24 mouse cellular contexts compared by ENCODE assay signal in genomic region chr9:73101536-73101935, GRCm38 (mm10). TPM values are rescaled to one million over a fixed set of nuclear protein-coding genes. Genes with fewer than 3 reads are reported as not detected.
DNase-seq lines count a peak whose midpoint lies in the region; ATAC-seq and TF ChIP-seq lines count a peak whose summit lies in the region.
"Had no signal": no experiment of that assay in that cellular context is flagged by ENCODE, and none has a peak within 500 bp of the region (broad histone marks: within the 10 kb centered on the region; RNA-seq: fewer than 3 reads in every experiment).

Gene Khdc3 (plus strand): TSS chr9:73101836.

- no peak for TF ChIP-seq CTCF in E14TG2a.4 (conservative IDR thresholded peaks at IDR 0.05; ENCODE audit: low read length)
- no peak for TF ChIP-seq CTCF in ES-Bruce4 (IDR thresholded peaks at IDR 0.05; ENCODE audit: low read depth, low read length)
- no peak for TF ChIP-seq CTCF in hindbrain, postnatal 0 days (IDR thresholded peaks at IDR 0.05; ENCODE audit: low read depth)

- ATAC-seq in neutrophil, adult 5-6 weeks (ENCODE audit: extremely low read depth, insufficient number of reproducible peaks, low FRiP score, poor library complexity, severe bottlenecking) = no peak
- ATAC-seq in CD4-positive, CD25-positive, alpha-beta regulatory T cell, adult 4 months = no peak
- no peak for ATAC-seq in hindbrain, postnatal 0 days
- ATAC-seq: activated CD4-positive, CD25-positive, alpha-beta regulatory T cell, adult 4 months; forebrain, embryonic 13.5 days; forebrain, embryonic 15.5 days; forebrain, postnatal 0 days; Patski had no signal

- H3K9ac ChIP-seq in ES-Bruce4 (ENCODE audit: low read depth, poor library complexity, severe bottlenecking) = no peak within 1 kb of the TSS
- no peak within 1 kb of the TSS for H3K9ac ChIP-seq in hindbrain, postnatal 0 days (replicated peaks; ENCODE audit: low read length)
- H3K9ac ChIP-seq: forebrain, postnatal 0 days had no signal

- H3K4me3 ChIP-seq in E14TG2a.4 (replicated peaks; ENCODE audit: low read length) = peak within 1 kb of the TSS; percentile 81
- H3K4me3 ChIP-seq in ES-Bruce4 (ENCODE audit: low read depth, low read length) = peak within 1 kb of the TSS; percentile 63
- no peak within 1 kb of the TSS for H3K4me3 ChIP-seq in hindbrain, postnatal 0 days (ENCODE audit: low read length)

- H3K4me2 ChIP-seq in hindbrain, postnatal 0 days (ENCODE audit: low read depth, low read length) = no peak within 1 kb of the TSS

- WGBS in hindbrain, postnatal 0 days = 89% methylated on average over 5 of the region's 5 CpGs

- no peak for TF ChIP-seq POLR2A in ES-Bruce4 (IDR thresholded peaks at IDR 0.05; ENCODE audit: insufficient read depth, low read length)

- no peak for TF ChIP-seq EP300 in ES-Bruce4 (IDR thresholded peaks at IDR 0.05; ENCODE audit: insufficient read depth, low read depth, low read length)

- peaks cover 85% of the 10 kb centered on the region for H3K4me1 ChIP-seq in E14TG2a.4 (replicated peaks; ENCODE audit: low read depth, low read length)
- peaks cover 5% of the 10 kb centered on the region for H3K4me1 ChIP-seq in ES-Bruce4 (ENCODE audit: control insufficient read depth, insufficient read depth, low read length)
- H3K4me1 ChIP-seq in hindbrain, postnatal 0 days (ENCODE audit: insufficient read depth, low read length) = no peaks in the 10 kb centered on the region

- H3K9me3 ChIP-seq in E14TG2a.4 (ENCODE audit: low read length) (no peaks in the 10 kb centered on the region), ES-Bruce4 (replicated peaks; ENCODE audit: control insufficient read depth, insufficient read depth, low read length, poor library complexity, severe bottlenecking) (no peaks in the 10 kb centered on the region)
- H3K9me3 ChIP-seq in hindbrain, postnatal 0 days (ENCODE audit: low read length) = no peaks in the 10 kb centered on the region
- H3K9me3 ChIP-seq: embryonic facial prominence, embryonic 10.5 days; embryonic facial prominence, embryonic 12.5 days; forebrain, embryonic 13.5 days; forebrain, embryonic 15.5 days had no signal

- DNase-seq in hindbrain, postnatal 0 days (ENCODE audit: low spot score) = no peak
- DNase-seq: adrenal gland, adult 8-10 months; adrenal gland, postnatal 14 days; adrenal gland, postnatal 36 days; cerebellum, adult 11-12 months; cerebellum, adult 2 months; cerebellum, adult 9-10 months; cerebellum, postnatal 10 days; cerebellum, postnatal 25 days; forebrain, postnatal 0 days had no signal

- H3K36me3 ChIP-seq in E14TG2a.4 (ENCODE audit: insufficient read depth, low read length) (peaks cover 15% of the 10 kb centered on the region), ES-Bruce4 (ENCODE audit: control insufficient read depth, insufficient read depth, low read length, poor library complexity, severe bottlenecking) (no peaks in the 10 kb centered on the region)
- no peaks in the 10 kb centered on the region for H3K36me3 ChIP-seq in hindbrain, postnatal 0 days (ENCODE audit: insufficient read depth, low read length)
- H3K36me3 ChIP-seq: embryonic facial prominence, embryonic 10.5 days; embryonic facial prominence, embryonic 12.5 days; forebrain, embryonic 15.5 days had no signal

- H3K27me3 ChIP-seq in E14TG2a.4 (ENCODE audit: insufficient read depth, low read length) (peaks cover 28% of the 10 kb centered on the region), ES-Bruce4 (ENCODE audit: control insufficient read depth, insufficient read depth, low read length, poor library complexity, severe bottlenecking) (peaks cover 4% of the 10 kb centered on the region; the same call in 1 of the 2 replicates)
- no peaks in the 10 kb centered on the region; the same call in 1 of the 2 replicates for H3K27me3 ChIP-seq in hindbrain, postnatal 0 days (ENCODE audit: insufficient read depth, low read length)
- H3K27me3 ChIP-seq: CH12.LX had no signal

- no peak within 1 kb of the TSS for H3K27ac ChIP-seq in ES-Bruce4 (ENCODE audit: insufficient read depth, low read length)
- no peak within 1 kb of the TSS for H3K27ac ChIP-seq in hindbrain, postnatal 0 days
- H3K27ac ChIP-seq: embryonic facial prominence, embryonic 12.5 days; forebrain, embryonic 13.5 days; forebrain, embryonic 15.5 days had no signal

RNA-seq across cellular contexts. Expression of gene Khdc3, which starts in this region (rescaled TPM):
- 2.3 and 4.0 TPM in 2 replicates for polyA plus RNA-seq in ES-Bruce4 (2011; ENCODE audit: insufficient read depth, insufficient read length, low read depth, missing spikeins)
- total RNA-seq in neutrophil, adult 5-6 weeks (2017) = 8.7 and 10.7 TPM in 2 replicates
- under 1 TPM in 1 of 2 experiments, not detected in 1; 0.44 TPM for polyA plus RNA-seq in CD4-positive, CD25-positive, alpha-beta regulatory T cell, adult 4 months (2017; shearing (Covaris generic))
- not detected in 2 replicates for total RNA-seq in hindbrain, postnatal 0 days (2014; rRNA removed)
- 0.21 and 0.26 TPM in 2 replicates for polyA plus RNA-seq in hindbrain, postnatal 0 days (2015; fragmentation: Nextera tagmentation; extraction: Ambion mirVana)
- total RNA-seq: forebrain, postnatal 0 days; MEL had no signal
- polyA plus RNA-seq: C2C12; forebrain, embryonic 11.5 days; forebrain, embryonic 13.5 days; forebrain, embryonic 15.5 days; Patski had no signal
